Mouse (Mus musculus) MEL (cell line): ENCODE data around the gene Itpr3.

ENCODE experiments used
- POLR2A ChIP-seq, 2 experiments: IDR thresholded peaks; 2 replicates each; pipeline ENCODE4 v1.6.1; 2011 to 2012; ENCODE audit warnings: low read length in 2 of 2, mild to moderate bottlenecking in 2 of 2, control low read depth in 1 of 2, improper control_type of control experiment in 1 of 2, low read depth in 1 of 2, moderate library complexity in 1 of 2; ENCODE audit not compliant: control insufficient read depth in 1 of 2, insufficient read depth in 1 of 2, poor library complexity in 1 of 2
- POLR2AphosphoS2 ChIP-seq: IDR thresholded peaks from 2 replicates; pipeline ENCODE4 v1.6.1; 2011; ENCODE audit warnings: low read length, improper control_type of control experiment
- TBP ChIP-seq: IDR thresholded peaks from 2 replicates; pipeline ENCODE4 v1.8.0; 2011; ENCODE audit warnings: low read depth, low read length, improper control_type of control experiment

- TF ChIP-seq POLR2A (IDR thresholded peaks at IDR 0.05; ENCODE audit: control insufficient read depth in 1 of 2, insufficient read depth in 1 of 2, low read depth in 1 of 2, low read length in 2 of 2, poor library complexity in 1 of 2) (no peak), POLR2AphosphoS2 (no peak), TBP (no peak)
These were observed 74.1 kb downstream of the Itpr3 start for GRCm38 (mm10) chr17:27131240-27131665.
